Mouse (Mus musculus): ENCODE results near the gene Aldh3a1.
A peak's percentile ranks its signal among the peaks of the same experiment; 100 is the strongest.

DNA sequence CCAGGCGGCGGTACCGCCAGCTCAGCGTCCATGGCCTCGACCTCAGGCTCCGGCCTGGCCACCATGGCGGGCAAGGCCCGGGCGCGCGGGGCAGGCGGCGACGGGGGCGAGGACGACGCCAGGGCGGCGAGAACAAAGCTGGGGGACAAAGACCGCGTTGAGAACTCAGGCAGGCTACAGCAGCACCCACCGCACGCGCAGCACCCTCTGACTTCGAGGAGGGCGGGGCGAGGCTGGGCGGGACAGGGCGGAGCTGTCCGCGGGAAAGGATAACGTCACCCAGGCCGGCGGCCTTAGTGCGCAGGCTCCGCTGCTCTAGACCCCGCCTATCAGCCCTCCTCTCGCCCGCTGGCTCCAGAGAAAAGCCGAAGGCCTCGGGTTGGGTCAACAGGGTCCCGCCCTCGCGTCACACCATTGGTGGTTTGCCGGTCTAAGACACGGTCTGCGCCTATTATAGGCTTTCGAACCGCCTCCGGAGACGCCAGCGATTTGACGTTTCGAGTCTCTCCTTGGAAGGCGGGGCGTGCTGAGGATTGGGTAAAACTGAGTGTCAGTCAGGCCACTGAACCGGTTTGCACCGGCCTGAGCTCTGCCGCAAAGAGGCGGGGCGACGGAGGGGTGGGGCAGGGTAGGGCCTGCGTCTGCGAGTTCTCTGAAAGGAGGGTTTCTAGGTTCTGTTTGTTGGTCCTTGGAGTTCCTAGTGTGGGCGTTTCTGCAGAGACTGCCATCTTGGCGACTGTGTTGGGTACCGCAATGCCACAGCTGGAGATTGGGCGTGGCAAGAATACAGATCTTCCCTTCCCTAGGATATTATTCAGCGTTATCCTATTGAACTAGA, 32.3 kb upstream of the Aldh3a1 start, which contains the start of gene Usp22:
- 0 out of 2 replicates have a peak, but pooled peaks have one; percentile 1 for TF ChIP-seq CTCF (IDR thresholded peaks at IDR 0.05; ENCODE audit: control insufficient read depth, insufficient read depth, insufficient replicate concordance, low read depth, low read length)
- peak; percentile 88 for TF ChIP-seq POLR2A (IDR thresholded peaks at IDR 0.05; ENCODE audit: control insufficient read depth, low read depth, low read length)

Measured in testis, adult 2 months (tissue).